Mouse (Mus musculus): ENCODE results near the gene Wdr19.
"Not testable (repeated sequence)": the region's sequence is repeated elsewhere in the genome, so short reads cannot be mapped to it uniquely, and the experiment has no call there.

Wdr19 gene

DNA sequence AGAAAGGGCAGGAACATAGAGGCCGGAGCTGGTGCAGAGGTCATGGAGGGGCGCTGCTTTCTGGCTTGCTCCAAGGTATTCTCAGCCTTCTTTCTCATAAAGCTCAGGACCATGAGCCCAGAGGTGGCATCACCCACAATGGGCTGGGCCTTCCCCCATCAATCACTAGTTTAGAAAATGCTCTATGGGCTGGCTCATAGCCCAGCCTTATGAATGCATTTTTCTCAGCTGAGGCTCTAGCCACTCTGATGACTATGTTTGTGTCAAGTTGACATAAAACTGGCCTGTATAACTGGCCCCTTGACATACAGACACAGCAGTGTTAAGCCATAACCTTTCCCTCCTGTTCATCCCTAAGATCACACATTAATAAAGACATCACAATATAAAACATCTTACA is 5.2 kb downstream of the Wdr19 start:
- no peak for DNase-seq

DNA sequence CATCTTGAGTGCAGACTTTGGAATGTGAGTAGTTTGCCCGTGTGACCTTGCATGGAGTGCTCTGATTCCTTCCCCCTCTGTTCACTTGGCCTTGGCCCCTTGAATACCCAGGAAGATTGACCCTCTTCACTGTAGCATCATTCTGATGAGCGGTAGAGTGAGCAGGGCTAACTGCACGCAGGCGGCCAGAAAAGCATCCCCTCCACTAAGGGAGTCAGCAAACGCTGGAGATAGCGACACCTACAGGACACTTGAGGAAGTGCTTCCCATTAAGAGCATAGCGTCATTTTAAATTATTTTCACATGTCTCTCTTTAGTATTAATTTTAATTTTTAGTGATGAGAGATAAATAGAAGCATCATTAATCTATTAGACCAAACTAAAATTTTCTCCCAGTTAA is 13.8 kb downstream of the Wdr19 start:
- DNase-seq, result no peak

DNA sequence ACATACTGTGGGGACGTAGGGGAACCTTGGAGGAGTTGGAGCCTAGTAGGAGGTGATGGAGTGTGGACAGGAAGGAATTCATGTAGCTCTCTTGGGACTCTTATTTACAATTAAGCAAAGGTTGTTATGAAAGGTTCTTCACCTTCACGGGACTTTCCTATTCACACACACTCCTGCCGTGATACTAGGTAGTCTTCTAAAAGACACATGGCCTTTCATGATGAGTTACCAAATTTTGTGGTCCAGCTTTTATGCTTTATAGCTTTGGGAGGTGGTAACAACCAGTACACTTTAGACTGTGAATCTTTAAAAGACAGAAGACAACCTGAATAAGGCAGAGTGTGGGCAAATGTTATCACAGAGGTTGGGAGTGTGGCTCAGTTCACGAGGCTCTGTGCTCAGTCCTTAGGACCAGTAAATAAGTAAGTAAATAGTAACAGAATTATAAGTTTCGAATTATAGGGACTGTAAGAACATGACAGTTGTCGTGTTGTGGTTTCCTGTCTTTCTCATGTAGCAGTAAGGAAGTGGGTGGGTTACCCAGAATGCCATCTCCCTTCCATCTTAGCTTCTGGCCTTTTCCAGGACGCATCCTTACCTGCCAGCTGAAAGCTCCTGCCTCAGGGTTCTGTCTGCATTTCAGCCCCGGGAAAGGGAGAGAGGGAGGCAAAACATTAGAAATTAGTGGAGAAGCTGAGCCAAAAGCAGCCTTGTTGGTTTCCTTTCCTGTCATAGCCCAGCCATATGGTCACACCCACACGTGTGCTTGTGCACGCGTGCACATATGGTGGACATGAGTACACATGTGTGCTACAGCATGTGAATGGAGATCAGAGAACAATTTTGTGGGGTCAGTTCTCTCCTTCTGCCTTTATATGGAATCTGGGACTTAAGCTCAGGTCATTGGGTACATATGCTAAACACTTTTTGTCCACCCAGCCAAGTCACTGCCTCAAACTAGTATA is 18.1 kb downstream of the Wdr19 start:
- DNase-seq, result peak; percentile 44

- no peak for DNase-seq
Measured at GRCm38 (mm10) chr5:65221037-65221436, 21.5 kb downstream of the Wdr19 start.

GRCm38 (mm10) chr5:65224056-65224455 is 24.6 kb downstream of the Wdr19 start:
- no peak for DNase-seq

GRCm38 (mm10) chr5:65231289-65232003 is 31.9 kb downstream of the Wdr19 start:
- DNase-seq, result no peak

DNA sequence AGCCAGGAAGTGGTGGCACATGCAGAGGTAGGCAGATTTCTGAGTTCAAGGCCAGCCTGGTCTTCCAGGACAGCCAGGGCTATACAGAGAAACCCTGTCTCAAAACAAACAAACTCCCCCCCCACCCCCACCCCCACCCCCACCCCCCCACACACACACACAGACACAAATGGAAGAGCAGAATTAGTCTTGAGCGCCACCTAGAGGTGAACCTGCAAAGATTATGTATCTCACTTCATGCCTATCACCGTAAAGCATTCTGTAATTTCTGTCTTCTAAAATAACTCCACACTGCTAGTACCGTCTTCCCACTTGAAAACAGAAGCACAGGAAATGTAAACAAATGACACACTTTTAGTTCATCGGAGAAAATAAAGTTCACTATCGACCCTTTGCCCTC is 43.2 kb downstream of the Wdr19 start:
- no peak for DNase-seq

DNA sequence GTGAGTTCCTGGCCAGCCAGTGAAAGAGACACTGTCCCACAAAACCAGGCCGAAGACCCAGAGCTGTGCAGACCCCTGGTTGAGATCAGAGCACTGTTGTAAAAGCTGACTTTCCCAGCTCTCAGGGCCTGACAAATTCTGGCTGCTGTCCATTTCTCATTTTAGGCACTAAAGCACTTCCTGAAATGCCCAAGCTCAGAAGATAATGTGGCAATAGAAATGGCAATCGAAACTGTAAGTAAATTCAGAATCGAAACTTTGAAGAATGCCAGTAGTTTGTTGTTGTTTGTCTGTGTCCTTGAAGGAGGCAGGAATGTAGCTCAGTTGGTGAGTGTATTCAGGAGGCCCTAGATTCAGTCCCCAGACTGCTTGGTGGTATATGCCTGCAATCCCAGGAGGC is 47.8 kb downstream of the Wdr19 start:
- DNase-seq, result no peak

- no peak for DNase-seq
Measured at GRCm38 (mm10) chr5:65250185-65250855, 50.8 kb downstream of the Wdr19 start.

GRCm38 (mm10) chr5:65257910-65258505 is 58.5 kb downstream of the Wdr19 start:
- no peak for DNase-seq

GRCm38 (mm10) chr5:65273966-65274365 is 74.5 kb downstream of the Wdr19 start:
- DNase-seq, result peak; percentile 70

DNA sequence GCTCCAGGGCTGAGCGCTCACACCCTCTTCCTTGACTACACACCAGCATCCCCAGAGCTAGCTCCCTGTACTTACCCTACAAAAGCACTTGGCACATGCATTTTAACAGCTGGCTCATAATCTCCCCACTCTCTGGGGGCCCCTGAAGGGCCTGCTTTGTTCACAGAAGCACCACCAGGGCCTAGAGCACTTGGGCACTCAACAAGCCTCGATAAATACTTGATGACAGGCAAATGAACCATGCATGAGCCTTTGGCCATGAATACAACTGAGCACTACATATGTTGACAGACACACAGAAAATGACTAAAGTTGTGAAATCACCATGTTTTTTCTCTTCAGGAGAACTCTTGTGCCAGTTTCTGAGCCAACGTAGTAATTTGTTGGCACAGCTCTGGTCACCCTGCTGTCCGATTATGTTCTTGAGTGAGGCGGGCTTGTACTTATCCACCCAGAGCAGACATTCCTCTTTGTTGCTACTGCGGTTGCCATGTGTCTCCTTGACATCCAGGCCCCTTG is 79.7 kb downstream of the Wdr19 start:
- no peak for DNase-seq

DNA sequence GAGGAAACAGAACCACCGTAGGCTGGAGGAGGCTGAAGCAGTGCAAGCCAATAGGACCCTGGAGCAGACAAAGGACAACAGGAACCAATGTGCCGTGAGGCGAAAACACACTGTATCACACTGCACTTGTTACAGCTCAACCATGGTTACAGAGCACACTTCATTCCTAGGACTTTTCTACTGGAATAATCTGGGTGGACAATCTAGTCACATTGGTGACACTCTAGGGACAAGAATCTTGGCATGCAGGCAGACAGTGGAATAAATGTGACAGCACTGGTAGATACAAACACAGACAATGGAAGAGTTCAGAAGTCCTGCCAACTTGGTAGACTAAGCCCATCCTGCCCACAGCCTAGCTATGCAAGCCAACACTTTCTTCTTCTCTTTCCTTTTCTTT is 81.7 kb downstream of the Wdr19 start:
- no peak for DNase-seq

DNA sequence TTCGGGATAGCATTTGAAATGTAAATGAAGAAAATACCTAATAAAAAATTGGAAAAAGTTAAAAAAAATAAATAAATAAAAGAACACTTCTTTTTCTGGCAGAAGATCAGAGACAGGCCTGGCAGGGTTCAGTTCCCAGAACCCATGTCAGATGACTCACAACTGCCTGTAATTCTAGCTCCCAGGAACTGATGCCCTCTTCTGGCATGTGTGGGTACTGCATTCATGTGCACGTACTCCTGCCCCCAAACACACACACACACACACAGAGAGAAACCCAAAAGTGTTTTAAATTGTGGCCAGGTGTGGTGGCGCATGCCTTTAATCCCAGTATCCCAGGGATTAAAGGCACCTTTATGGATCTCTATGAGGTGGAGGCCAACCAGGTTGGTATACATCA is 84.7 kb downstream of the Wdr19 start:
- no peak for DNase-seq

DNA sequence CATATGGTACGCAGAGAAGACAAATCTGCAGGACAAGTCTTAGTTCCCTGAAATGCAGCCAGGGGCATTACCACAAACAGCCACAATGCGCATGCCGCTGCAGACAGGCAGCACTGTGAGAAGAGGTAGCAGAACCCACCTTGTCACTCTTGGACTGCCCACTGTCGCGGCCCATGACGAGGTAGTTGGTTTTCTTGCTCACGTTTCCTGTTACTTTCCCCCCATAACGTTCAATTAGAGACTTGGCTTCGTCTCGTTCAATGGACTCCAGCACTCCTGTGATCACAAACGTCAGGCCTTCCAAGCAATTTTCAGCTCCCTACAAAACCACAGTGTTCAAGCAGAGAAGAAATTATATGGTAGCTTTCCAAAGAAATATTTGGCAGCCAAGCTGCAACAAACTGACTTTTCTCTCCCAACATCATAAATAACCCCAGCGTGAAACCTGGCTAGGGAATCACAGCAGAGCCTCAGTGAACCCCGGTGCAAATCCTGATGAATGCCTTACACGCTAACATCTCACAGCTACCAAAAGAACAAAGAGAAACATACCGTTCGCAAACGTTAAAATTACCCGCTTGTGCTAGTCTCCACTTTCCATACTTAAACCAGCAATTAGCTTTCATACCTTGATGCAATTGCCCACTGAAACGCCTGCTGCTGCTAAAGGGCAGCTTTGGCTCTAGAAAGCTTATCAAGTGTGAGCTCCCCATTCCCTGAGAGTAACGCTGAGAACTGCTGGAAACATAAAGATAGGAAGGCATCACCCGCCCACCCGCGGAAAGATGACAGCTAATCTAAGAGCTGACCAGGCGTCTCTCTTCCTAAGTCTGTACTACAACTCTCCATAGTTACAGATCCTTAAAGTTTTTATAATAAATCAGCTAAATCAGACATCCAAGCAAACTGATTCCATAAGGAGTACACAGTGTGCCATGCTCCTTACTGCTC is 88.5 kb downstream of the Wdr19 start:
- peak; percentile 19 for DNase-seq

GRCm38 (mm10) chr5:65289009-65289408 is 89.5 kb downstream of the Wdr19 start:
- DNase-seq, result not testable (repeated sequence)

DNA sequence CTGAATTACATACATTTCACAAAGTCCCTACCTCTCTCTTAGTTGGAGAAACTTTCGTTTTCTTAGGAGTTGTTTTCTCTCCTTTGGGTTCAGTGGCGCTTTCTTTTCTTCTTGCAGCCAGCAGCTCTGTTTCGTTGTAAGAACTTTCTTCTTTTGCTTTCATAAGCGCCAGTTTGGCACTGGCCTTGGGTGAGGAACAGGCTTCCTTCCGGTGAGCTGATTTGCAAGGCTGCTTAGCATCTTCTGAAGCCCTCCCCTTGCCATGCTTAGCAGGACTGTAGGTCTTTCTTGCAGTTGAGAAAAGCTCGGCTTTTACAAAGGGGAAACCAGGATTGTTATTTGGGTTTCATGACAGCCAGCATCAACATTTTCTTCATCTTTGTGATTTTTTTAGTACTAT is 94.1 kb downstream of the Wdr19 start:
- DNase-seq, result no peak

GRCm38 (mm10) chr5:65294270-65294669 is 94.8 kb downstream of the Wdr19 start:
- no peak for DNase-seq

DNA sequence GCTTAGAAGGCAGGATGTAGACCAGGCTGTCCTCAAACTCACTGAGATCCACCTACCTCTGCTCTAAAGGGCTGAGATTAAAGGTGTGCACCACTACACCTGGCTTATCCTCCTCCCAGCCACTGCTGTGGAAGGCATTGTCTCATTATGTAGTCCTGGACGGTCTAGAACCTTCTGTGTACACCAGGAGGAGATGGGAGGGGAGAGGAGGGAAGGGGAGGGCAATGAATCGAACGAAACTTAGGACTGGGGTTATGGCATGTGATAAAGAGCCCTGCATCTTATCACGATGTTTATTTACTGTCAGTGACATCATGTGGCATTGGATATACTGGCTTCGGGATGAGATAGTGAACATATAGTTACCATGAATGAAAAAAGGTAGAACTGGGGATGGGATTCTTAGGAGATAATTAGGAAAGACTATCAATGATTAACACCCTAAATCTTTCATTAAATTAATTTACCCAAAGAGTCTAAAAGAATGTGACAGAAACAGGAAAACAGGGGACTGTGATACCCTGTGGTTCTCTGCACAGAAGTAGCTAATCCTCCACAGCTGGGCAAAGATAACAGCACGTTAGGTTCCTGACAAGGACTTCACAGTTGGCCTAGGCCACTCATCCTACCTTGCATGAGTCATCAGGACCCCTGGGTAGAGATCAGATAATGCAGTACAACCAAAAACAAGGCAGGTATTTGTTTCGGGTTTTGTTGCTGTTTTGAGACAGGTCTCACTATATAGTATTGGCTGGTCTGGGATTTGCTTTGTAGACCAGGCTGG is 98.9 kb downstream of the Wdr19 start:
- no peak for DNase-seq

DNA sequence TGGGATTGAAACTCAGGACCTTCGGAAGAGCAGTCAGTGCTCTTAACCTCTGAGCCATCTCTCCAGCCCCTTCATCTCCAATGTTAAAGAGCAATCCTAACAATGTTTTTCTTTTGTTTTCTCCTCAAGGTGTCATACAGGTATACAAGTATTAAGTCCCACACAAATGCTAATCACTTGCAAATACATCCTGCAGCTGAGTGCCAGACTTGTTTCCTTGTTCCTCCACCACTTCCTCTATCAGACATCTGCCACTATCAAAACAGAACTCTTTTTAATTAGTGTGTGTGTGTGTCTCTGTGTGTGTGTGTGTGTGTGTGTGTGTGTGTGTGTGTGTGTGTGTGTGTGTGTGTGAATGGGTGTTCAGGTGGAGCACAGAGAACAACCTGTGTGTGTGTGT is 100.1 kb downstream of the Wdr19 start:
- not testable (repeated sequence) for DNase-seq

DNA sequence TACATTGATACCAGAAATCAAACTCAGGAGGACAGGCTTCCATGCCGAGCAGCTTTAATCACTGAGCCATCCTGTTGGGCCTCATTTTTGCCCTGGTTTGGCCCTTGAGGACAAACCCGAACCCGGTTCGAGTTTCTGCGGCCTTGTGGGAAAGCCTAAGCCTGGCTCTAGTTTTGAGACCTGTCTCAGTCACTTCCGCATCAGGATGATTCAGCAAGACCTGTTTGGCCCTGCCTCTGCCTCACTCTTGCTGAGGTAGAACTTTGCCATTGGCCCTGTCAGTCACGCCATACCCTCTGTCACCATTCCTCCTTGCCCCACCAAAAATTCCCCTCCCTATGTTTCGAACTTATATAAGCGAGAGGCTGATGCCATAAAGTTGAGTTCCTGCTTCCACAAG is 100.6 kb downstream of the Wdr19 start:
- no peak for DNase-seq

Measured in layer of hippocampus, adult 9-11 months (tissue).